Mouse (Mus musculus) c-Kit-positive CD71-negative TER-119-negative erythroid progenitor cells, embryonic 14.5 days (primary cell): ENCODE data around the gene Vwa5b2.
A peak's percentile ranks its signal among the peaks of the same experiment; 100 is the strongest.

ENCODE experiments used
- DNase-seq: peaks from one replicate; pipeline ENCODE4 v3.0.0-alpha.2; 2013; ENCODE audit warnings: low read depth

Vwa5b2 gene

DNA sequence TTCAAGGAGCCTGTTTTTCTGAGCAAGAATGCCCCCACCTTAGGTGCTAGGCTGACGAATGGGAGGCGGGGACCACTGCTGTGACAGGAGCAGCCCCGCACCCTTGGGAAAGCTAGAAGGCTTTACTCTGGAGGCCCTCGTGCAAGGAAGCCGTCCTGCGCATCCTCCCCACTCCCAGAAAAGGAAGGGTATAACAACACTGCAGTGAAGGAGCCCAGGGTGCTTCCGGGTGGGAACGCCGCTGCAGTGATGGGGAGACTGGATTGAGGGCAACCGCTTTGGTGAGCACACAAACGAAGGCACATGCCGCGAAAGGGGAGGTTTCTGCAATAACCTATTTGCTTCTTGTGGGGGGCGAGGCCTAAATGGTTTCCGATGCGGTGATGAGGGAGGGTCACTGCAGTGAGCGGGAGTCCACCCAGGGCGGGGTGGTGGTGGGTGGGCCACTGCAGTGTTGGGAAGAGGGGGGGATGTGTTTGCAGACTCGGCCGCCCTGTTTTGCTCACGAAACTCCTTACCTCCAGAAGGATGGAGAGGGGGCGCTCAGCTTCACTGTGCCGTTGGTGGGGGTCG lies at the start of gene Vwa5b2:
Vwa5b2 (plus strand) TSS at position 106 of the 573 bp plus-strand sequence.
- no peak for DNase-seq

DNA sequence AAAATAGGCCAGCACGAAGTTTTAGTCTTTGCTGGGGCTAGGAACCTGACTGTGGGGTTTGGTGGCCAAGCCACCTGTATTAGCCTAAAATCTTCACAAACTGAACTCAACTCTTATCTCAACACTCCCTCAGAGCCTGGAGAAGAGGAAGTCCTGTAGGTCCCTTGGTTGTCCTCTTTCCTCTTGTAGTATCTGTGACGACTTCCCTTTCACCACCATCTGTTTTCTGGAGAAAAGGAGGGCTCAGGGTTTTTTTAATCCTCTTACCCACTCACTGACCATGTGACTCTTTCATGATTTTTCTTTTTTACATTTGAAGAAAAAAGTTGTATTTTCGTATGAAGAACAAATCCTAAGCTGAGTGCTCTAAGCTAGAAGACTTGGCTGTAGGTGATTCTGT lies 49.6 kb upstream of the Vwa5b2 start:
- no peak for DNase-seq

DNA sequence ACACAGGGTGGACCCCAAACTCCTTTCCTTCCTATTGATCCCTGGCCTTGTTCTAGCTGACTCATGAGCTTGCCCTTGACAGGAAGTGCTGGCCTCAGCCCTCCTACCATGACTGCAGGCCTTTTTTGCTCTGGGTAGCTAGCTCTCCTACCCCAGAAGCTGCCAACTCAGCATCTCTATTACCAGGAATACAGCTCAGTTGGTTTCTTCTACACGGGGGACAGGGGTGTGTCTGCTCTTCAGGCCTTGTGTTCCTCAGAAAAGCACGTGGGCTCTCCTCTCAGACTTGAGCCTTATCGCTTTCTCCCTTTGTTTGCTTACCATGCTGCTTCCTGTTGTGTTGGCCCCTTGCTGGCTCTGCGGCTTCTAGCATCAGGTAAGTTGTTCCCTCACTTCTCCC lies 48.8 kb upstream of the Vwa5b2 start:
- DNase-seq = no peak

DNA sequence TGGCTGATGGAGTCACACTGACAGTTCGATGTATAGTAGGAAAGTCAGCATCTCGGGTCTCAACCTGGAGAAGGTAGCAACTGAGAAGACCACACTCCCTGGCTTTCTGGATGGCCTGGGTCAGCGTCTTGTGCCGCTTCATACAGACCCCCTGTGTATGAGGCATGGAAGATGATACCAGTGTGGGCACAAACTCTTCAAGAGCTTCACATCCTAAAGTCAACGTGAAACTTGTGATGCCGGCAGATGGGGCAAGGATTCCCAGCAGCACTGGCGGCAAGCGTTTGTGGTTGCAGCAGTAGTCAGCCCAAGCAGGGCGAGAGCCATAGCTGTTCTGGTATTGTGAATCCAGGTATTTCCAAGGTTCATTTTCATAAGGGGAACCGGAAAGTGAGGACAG lies 43.6 kb upstream of the Vwa5b2 start:
- no peak for DNase-seq

DNA sequence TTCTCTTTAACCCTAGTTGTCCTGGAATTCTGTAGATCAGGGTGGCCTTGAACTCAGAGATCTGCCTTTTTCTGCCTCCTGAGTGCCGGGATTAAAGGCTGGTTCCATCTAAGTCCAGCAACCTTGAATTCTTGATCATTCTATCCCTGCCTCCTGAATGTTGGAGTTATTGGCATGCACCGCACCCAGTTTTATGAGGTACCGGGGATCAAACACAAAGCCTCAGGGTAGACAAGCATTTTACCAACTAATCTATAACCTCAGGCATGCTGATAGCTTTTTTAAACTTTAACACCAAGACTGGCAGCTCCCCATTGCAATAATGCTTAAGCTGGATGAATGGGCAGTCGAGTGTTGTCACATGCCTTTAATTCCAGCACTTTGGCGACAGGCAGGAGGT lies 41.8 kb upstream of the Vwa5b2 start:
- no peak for DNase-seq

DNA sequence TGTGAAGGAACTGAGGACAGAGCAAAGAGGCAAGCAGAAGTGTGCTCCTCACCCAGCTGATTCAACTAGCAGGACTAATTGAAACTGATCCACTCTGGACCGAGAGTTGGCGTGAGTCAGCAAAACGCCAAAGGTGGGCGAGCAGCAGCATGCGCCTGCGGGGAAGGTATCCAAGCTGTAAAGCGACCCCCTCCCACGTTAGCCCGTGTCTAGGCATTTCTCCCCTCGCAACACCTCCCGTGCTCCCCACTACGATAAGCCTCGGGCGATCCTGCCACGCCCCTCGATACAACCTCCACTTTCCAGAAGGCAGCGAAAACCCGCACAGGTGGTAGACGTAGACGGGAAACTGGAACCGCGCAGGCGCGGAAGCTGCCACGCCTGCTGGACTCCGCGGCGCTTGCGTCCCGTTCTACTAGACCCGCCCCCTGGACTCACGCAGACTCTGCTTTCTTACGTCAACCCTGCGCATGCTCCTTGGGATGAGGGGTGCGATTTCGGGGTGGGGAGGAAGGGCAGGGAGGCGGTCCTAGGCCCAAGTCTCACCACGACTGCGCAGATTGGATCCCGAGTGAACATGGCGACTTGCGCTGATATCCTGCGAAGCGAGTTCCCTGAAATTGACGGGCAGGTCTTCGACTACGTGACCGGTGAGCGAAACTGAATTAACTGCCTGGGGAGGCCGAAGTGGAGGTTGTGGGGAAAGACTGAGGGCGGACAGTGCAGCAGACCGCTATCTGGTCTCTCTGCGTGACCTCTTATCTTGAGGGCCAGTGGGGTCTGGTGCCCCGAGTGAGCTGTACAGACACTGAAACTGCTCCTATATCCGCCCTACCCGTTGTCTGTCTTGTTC lies 40.9 kb upstream of the Vwa5b2 start, which contains the start of gene Abcf3:
Abcf3 (plus strand) TSS at position 482 of the 853 bp plus-strand sequence.
- DNase-seq = peak; percentile 99

DNA sequence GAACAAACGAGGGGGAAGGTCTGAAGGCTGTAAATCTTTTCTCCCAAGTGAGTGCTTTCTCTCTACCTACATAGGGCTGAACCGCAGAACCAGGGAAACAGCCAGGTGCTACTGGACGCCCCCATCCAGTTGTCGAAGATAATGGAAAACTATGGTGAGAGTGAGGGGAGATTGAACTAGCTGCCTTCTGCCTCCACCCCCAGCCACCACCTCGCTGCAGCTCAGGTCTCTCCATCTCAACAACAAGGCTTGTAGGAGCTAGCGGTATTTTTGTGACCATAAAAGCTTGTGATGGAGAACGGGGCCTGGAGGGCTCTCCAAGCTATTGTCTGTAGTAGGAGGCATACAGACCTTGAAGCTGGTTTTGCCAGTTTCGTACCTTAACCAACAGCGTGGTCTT lies 40.1 kb upstream of the Vwa5b2 start:
- DNase-seq = no peak

DNA sequence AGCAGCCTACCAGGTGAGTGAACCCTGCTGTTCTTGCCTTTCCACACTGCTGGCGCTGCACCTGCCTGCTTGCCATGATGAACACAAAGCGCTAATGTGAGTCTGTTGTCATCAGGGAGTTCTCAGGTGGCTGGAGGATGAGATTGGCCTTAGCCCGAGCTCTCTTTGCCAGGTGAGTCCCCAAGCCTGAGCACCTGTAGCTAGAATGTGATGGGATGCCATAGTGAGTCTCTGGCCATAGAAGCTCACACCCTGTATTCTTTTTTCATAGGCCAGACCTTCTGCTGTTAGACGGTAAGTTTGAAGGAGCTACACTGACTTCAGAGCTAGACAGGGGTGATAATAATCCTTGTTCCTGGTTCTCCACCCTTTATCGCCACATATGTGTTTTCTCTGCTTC lies 37.6 kb upstream of the Vwa5b2 start:
- no peak for DNase-seq

DNA sequence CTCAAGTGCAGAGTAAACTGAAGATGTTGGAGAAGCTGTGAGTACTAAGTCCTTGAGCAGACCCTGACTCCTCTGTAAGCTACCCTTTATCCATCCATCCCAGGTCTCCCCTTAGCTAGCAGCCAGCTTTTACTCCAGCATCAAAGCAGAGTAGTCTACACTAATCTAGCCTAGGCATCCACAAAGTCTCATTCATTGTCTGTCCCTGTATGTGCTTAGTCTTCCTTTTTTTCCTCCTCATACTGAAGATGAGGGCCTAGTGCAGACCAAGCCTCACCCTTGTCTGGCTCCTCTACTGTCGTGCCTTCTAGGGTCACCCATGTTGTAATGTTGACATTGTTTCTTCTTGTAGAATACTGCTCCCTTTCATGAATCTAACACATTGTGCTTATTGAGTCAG lies 36.7 kb upstream of the Vwa5b2 start:
- no peak for DNase-seq

DNA sequence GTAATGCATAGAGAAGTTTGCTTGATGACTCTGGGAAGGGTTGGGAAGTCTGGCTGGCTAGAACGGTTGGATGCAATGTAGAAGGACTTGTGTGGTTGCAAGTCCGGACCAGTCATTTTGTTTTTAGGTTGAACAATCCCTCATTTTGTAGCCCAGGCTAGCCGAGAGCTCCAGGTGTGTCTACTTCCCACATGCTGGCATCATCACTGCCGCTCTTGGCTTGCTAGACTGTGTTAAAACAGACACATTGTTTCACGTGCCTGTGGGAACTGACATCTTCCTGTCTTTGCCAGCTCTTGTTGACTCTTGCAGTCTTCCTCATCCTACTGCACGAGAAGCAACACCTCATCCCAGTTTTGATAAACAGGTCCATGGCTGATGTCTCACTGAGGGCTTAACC lies 34.3 kb upstream of the Vwa5b2 start:
- no peak for DNase-seq

DNA sequence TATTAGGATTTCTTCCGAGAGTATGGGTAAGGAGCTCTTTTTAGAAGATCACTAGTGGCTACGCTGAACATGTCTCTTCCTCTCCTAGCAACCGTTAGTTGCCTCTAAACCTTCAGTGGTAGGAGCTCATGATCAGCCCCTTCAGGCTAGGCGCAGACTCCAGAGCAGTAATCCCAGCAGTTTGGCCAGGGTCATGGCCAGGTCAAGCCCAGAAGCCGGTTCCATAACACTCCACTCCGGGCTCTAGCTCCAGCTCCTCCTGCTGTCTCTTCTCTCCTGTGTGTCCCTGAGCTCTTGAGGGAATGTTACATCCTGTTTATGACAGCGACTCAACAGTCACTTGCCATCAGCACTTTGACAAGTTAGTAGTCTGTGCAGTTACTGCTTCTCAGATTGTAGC lies 31.9 kb upstream of the Vwa5b2 start:
- DNase-seq = no peak

DNA sequence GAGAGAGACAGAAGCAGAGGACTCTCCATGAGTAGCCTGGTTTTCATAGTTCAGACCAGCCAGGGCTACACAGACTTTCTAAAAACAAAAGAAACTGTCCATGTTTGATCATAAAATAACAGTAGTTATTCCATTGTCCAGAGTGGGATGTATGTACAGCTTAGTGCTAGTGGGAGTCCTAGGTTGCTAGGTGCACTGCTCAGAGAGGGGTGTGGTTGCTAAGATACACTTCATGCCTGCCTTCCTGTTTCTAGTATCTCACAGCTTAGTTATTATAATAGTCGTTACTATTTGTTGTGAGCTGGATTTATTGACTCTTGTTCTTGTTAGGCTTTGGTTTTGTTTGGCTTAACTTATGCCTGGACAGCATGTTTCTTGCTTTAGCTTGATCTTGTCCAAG lies 24.2 kb upstream of the Vwa5b2 start:
- DNase-seq = no peak

DNA sequence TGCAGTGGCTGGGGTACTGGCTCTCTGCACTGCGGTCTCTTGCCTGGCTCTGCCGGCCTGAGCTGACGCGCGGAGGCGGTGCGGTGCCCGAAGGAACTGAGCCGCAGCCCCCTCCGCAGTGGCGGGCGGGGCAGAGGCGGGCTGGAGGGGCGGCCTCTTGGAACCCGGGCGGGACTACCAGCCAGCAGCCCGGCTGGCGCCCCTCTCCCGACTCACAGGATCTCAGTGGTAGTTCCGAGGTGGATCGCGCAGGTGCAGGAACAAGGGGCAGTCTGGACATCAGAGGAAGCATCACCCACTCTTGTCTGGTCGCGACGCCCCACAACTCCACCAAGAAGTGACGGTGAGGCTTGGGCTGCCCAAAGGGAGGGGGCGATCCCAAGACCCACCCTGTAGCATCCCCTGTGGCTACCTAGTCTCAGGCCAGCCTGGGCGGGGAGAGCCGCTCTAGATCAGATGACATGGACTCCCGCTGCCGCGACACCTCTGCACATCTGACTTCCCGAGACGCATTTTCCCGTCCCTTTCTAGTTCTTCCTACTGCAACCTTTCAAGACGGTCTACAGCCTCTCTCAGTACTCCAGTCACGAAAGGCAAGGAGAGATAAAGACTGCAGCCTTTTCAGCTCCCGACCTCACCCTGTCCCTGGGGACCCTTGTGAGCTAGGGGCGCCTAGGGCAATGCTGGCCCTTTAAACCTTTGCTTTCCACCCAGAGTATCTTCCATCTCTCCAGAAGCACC lies 838 bp downstream of the Vwa5b2 start:
- DNase-seq = no peak

DNA sequence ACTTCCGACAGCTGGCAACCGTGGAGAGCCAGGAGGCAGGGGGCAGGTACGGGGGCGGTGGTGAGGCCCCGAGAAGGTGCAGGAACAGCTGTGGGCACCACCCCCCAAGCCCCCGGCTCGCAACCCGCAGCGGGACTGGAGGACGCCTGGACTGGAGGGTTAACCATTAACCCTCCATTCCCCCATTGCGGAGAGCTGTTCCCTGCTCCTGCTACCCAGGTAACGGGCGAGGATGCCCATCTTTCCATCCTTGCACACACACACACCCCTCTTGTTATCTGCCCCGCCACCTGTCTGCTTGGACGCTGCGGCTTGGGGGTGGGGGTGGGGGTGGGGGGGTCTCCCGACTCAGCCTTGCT lies 1.4 kb downstream of the Vwa5b2 start:
- no peak for DNase-seq

DNA sequence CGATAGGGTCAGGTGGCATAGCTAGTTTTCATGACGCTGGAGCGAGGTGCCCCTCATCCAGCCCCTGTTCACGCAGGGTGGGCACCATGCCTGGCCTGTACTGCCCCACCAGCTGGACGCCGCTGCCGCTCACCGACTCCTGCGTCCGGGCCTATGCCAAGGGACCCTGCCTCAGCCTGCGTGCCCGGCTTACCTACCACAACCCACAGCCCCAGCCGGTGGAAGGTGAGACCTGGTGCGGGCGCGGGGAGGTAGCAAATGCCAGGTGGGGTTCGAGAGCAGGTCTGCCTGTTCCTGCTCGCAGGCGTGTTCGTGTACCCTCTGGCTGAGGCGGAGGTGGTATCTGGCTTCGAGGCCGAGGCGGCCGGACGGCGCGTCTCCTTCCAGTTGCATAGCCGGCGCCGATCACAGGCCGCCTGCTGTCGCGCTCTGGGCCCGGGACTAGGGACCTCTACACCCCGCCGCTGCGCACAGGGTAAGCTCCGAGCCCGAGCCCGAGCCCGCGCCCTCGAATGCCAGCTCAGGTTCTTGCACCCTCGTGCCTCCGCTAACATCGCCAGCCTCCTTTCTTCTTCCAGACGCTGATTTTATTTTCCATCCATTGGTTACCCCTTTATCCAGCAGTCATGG lies 1.9 kb downstream of the Vwa5b2 start:
- no peak for DNase-seq

DNA sequence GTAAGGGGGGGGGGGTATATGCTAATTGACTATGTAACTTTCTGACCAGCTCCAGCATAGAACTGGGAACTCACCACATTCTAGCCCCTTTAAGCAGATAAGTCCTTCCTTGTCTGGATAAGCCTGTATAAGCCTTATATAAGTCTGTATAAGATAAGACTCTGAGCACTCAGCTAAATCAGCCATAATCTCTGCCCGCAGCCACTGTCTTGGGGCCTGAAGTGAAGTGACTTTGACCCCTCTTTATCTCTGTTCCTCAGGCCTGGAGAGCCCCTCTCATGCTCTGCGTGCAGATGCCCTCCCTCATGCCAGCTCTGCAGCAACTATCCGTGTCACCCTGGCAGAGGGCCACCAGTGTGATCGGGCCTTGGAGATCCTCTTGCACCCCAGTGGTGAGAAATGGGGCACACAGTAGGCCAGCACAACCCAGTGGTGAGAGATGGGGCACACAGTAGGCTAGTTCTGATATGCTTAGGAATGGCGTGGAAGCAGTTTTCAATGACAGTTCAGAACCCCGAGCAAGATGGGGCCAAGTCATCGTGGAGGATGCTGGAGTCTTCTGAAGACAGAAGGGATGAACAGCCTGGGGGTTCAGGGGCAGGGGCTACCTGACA lies 5.9 kb downstream of the Vwa5b2 start:
- no peak for DNase-seq

DNA sequence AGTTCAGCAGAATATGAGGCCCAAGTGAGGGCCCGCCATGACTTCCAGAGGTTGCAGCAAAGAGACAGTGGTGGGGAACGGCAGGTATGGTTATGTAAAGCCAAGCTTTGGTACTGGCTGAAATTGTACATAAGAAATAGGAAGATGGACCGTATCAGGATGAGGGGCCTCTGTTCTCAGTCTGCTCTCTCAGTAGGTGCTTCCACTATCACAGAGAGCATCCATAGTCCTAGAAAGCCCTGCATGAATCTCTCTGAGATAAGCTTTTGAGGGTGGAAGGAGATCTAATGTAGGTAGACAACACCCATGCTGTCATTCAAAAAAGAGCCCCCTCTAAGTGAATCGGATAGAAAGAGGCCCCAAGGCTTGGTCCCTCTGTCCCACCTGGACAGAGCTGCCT lies 6.5 kb downstream of the Vwa5b2 start:
- DNase-seq = no peak

DNA sequence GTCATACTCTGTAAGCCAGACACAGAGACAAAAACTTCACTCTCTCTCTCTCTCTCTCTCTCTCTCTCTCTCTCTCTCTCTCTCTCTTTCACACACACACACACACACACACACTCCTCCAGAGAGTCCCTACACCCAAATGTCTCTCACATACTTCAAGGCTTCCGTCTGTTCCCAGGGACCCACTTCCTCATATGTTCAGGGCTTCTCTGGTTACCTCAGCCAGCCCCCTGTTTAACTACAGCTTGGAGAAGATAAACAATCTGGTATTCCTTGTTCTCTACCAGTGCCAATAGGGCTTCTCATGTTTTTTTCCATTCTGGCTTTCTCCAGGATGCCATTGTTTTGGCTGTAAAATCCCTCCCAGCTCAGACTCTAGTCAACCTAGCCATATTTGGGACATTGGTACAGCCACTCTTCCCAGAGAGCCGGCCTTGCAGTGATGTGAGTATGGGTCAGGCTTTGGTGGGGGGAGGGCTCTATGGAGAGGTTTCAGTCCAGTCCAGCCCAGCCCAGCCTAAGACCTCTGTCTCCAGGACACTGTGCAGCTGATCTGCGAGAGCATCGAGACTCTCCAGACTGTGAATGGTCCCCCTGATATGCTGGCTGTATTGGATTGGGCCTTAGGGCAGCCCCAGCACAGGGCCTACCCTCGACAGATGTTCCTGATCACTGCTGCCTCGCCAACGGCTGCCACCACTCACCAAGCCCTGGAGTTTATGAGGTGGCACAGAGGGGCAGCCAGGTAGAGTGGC lies 7.6 kb downstream of the Vwa5b2 start:
- no peak for DNase-seq

DNA sequence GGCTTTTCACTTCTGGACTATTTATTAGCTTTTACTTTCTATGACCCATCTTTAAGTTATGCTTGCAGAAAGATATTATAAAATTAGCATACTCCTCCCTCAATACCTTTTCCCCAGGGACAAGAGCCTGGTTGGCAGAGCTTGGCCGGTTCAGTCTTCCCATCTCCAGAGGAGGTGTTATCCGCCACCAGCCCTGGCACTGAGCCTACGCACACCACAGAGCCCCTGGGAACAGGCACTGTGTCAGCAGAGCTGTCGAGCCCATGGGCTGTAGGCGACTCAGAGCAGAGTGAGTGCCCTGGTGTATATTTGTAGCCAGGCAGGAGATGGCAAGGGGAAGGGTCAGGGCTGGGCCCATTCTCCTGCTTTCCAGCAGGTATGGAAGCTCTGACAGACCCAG lies 11.2 kb downstream of the Vwa5b2 start:
- DNase-seq = no peak

DNA sequence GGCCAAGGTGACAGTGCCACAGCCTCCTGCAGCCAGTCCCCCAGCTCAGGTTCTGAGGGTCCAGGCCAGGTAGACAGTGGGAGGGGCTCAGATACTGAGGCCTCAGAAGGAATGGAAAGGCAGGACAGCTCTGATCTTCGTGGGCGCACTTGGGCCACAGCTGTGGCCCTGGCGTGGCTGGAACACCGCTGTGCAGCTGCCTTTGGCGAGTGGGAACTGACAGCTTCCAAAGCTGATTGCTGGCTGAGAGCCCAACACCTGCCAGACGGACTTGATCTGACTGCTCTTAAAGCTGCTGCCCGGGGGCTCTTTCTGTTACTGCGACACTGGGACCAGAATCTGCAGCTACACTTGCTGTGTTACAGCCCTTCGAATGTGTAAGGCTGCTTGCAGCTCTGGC lies 15.4 kb downstream of the Vwa5b2 start:
- no peak for DNase-seq

DNA sequence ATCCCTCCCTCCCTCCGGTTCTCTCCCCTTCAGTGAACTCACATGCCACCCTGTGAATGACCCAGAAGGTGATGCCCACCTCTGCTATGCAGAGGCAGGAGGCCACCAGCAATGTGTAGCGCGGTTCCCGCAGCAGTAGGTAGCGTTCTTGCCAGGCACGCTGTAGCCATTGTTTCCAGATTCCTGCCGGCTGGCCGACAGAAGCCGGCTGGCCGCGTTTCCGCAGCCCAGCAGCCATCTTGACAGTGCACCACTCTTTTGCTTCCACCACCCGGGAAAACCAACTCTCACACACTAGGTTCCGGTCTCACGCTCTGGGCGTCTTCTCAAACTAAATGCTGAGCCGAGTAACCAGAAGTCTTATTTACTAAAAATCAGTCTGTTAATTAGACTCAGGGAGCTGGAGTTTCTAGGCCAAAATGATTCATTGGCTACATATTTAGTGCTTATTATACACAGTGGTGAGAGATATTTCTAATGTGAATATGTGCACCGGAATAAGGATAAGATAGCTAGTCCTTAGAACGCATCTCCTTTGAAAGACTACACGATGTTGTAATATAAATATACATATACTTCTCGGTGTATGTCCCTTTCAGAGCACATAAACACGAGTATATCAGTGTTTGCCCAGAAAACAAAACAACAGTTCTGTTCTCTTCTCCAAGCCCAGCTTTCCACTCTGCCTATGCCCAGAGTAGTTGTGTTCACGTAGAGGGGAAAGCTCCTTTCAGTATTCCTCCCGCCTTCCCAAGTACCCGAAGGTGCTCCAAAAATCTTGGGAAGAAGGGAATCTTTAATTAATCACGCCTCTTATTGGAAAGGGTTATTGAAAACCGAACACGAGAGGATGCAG lies 21.5 kb downstream of the Vwa5b2 start:
- peak; percentile 90 for DNase-seq
